Mouse (Mus musculus) myocyte (in vitro differentiated cells): ENCODE measurements around the gene Slco3a1. TPM values are rescaled to one million over a fixed set of nuclear protein-coding genes. Genes with fewer than 3 reads are reported as not detected.

Experiments
- H3K27me3 ChIP-seq: one replicate; pipeline ENCODE4 v1.6.1; 2011; ENCODE audit not compliant: control insufficient read depth, insufficient read depth, insufficient read length
- H3K36me3 ChIP-seq: one replicate; pipeline ENCODE4 v1.6.1; 2011; ENCODE audit not compliant: control insufficient read depth, insufficient read depth
- H3K4me2 ChIP-seq: one replicate; pipeline ENCODE4 v1.6.1; 2011; ENCODE audit warnings: low read depth, control low read depth
- H3K4me3 ChIP-seq: one replicate; pipeline ENCODE4 v1.5.1; 2011; ENCODE audit warnings: mild to moderate bottlenecking, control low read depth, moderate library complexity
- H3K79me2 ChIP-seq: one replicate; pipeline ENCODE4 v1.6.1; 2011; ENCODE audit not compliant: control insufficient read depth, insufficient read depth
- H3ac ChIP-seq: one replicate; pipeline ENCODE4 v1.6.1; 2011; ENCODE audit not compliant: control insufficient read depth, insufficient read length
- CEBPB ChIP-seq: IDR thresholded peaks from 2 replicates; pipeline ENCODE4 v1.6.1; 2011; ENCODE audit warnings: mild to moderate bottlenecking, moderate library complexity; ENCODE audit not compliant: poor library complexity, insufficient read depth, severe bottlenecking
- E2F4 ChIP-seq: IDR thresholded peaks from one replicate; pipeline ENCODE4 v1.6.1; 2011; ENCODE audit warnings: mild to moderate bottlenecking, control low read depth, moderate library complexity; ENCODE audit not compliant: insufficient read depth
- MAX ChIP-seq: IDR thresholded peaks from one replicate; pipeline ENCODE4 v1.6.1; 2011; ENCODE audit warnings: low read depth, mild to moderate bottlenecking, control low read depth
- MYOD1 ChIP-seq, 3 experiments: IDR thresholded peaks; one replicate each; pipeline ENCODE4 v1.6.1; 2011; ENCODE audit warnings: control low read depth in 2 of 3, low read depth in 2 of 3, mild to moderate bottlenecking in 2 of 3, moderate library complexity in 1 of 3; ENCODE audit not compliant: insufficient read length in 2 of 3, control insufficient read depth in 1 of 3
- MYOG ChIP-seq, 3 experiments: IDR thresholded peaks; one replicate each; pipeline ENCODE4 v1.6.1; 2011; ENCODE audit warnings: control low read depth in 2 of 3, low read depth in 2 of 3, mild to moderate bottlenecking in 2 of 3; ENCODE audit not compliant: insufficient read length in 2 of 3, control insufficient read depth in 1 of 3, insufficient read depth in 1 of 3
- POLR2A ChIP-seq: IDR thresholded peaks from one replicate; pipeline ENCODE4 v1.6.1; 2011; ENCODE audit warnings: low read depth, mild to moderate bottlenecking, control low read depth, moderate library complexity; ENCODE audit not compliant: insufficient read length
- POLR2AphosphoS2 ChIP-seq: IDR thresholded peaks from one replicate; pipeline ENCODE4 v1.6.1; 2011; ENCODE audit warnings: low read depth, control low read depth; ENCODE audit not compliant: insufficient read length
- REST ChIP-seq: IDR thresholded peaks from one replicate; pipeline ENCODE4 v1.6.1; 2011; ENCODE audit warnings: mild to moderate bottlenecking, control low read depth, moderate library complexity; ENCODE audit not compliant: insufficient read depth, insufficient read length
- SRF ChIP-seq: IDR thresholded peaks from one replicate; pipeline ENCODE4 v1.6.1; 2011; ENCODE audit warnings: low read depth; ENCODE audit not compliant: control insufficient read depth, insufficient read length
- TCF12 ChIP-seq: IDR thresholded peaks from one replicate; pipeline ENCODE4 v1.6.1; 2011; ENCODE audit warnings: mild to moderate bottlenecking, control low read depth; ENCODE audit not compliant: poor library complexity, insufficient read depth, severe bottlenecking
- TCF3 ChIP-seq: IDR thresholded peaks from one replicate; pipeline ENCODE4 v1.6.1; 2011; ENCODE audit warnings: low read depth, control low read depth; ENCODE audit not compliant: insufficient read length
- USF1 ChIP-seq: IDR thresholded peaks from one replicate; pipeline ENCODE4 v1.6.1; 2011; ENCODE audit warnings: low read depth, mild to moderate bottlenecking, control low read depth, moderate library complexity
- polyA plus RNA-seq: library from polyadenylated mRNA; unstranded; fragments of >200 nt; fragmentation: generic; extraction: Trizol; gene quantifications from one replicate; pipeline ENCODE4 v1.2.1, GENCODE M21; 2012; ENCODE audit warnings: missing spikeins

The Slco3a1 gene
- polyA plus RNA-seq, 1 experiment, result 50.7 TPM

- no peaks in the 10 kb centered on the region for H3K27me3 ChIP-seq
- H3K36me3 ChIP-seq, result no peaks in the 10 kb centered on the region
- H3K4me3 ChIP-seq, result no peak overlapping the region
- TF ChIP-seq POLR2AphosphoS2 (no peak), TCF3 (no peak), POLR2A (no peak), E2F4 (no peak), USF1 (no peak), SRF (no peak), REST (no peak), MAX (no peak), CEBPB (no peak), MYOG (IDR thresholded peaks at IDR 0.05; ENCODE audit: control insufficient read depth in 1 of 3, insufficient read depth in 1 of 3, insufficient read length in 2 of 3, low read depth in 2 of 3) (no peak), MYOD1 (IDR thresholded peaks at IDR 0.05; ENCODE audit: control insufficient read depth in 1 of 3, insufficient read length in 2 of 3, low read depth in 2 of 3) (no peak)
- H3K79me2 ChIP-seq, result peaks cover 5% of the 10 kb centered on the region
- H3ac ChIP-seq, result no peak overlapping the region
- no peak overlapping the region for H3K4me2 ChIP-seq
These were observed 155.4 kb downstream of the Slco3a1 start for GRCm38 (mm10) chr7:74399154-74399553.

- H3K4me2 ChIP-seq, result no peak overlapping the region
- H3ac ChIP-seq, result no peak overlapping the region
- H3K79me2 ChIP-seq, result peaks cover 5% of the 10 kb centered on the region
- TF ChIP-seq SRF, result no peak
- no peak for TF ChIP-seq POLR2AphosphoS2
- no peak for TF ChIP-seq USF1
- no peak for TF ChIP-seq REST
- no peak for TF ChIP-seq TCF3
- TF ChIP-seq MAX, result no peak
- TF ChIP-seq TCF12, result no peak
- no peak for TF ChIP-seq POLR2A
- TF ChIP-seq CEBPB, result no peak
- TF ChIP-seq MYOD1 (IDR thresholded peaks at IDR 0.05; ENCODE audit: control insufficient read depth in 1 of 3, insufficient read length in 2 of 3, low read depth in 2 of 3), result no peak
- TF ChIP-seq MYOG (IDR thresholded peaks at IDR 0.05; ENCODE audit: control insufficient read depth in 1 of 3, insufficient read depth in 1 of 3, insufficient read length in 2 of 3, low read depth in 2 of 3), result no peak
- TF ChIP-seq E2F4, result no peak
- no peak overlapping the region for H3K4me3 ChIP-seq
- no peaks in the 10 kb centered on the region for H3K27me3 ChIP-seq
- H3K36me3 ChIP-seq, result no peaks in the 10 kb centered on the region
These were observed 156.3 kb downstream of the Slco3a1 start for GRCm38 (mm10) chr7:74398326-74398725.

GRCm38 (mm10) chr7:74391451-74391873, 163.1 kb downstream of the Slco3a1 start:
- H3K4me3 ChIP-seq, result no peak overlapping the region
- no peak overlapping the region for H3ac ChIP-seq
- no peaks in the 10 kb centered on the region for H3K27me3 ChIP-seq
- H3K36me3 ChIP-seq, result no peaks in the 10 kb centered on the region
- H3K4me2 ChIP-seq, result peak overlapping the region; percentile 44
- H3K79me2 ChIP-seq, result peaks cover 14% of the 10 kb centered on the region
- TF ChIP-seq CEBPB (no peak), TCF12 (peak; percentile 64), MYOG (IDR thresholded peaks at IDR 0.05; ENCODE audit: control insufficient read depth in 1 of 3, insufficient read depth in 1 of 3, insufficient read length in 2 of 3, low read depth in 2 of 3) (peak; percentile 52 to 89 (median 79)), E2F4 (no peak), TCF3 (peak; percentile 47), MYOD1 (IDR thresholded peaks at IDR 0.05; ENCODE audit: control insufficient read depth in 1 of 3, insufficient read length in 2 of 3, low read depth in 2 of 3) (peak; percentile 35 to 85 (median 82)), USF1 (no peak)

GRCm38 (mm10) chr7:74389570-74389969, 165.0 kb downstream of the Slco3a1 start:
- Histone ChIP-seq H3K36me3 (no peaks in the 10 kb centered on the region), H3K4me3 (no peak overlapping the region), H3K79me2 (peaks cover 14% of the 10 kb centered on the region), H3ac (no peak overlapping the region), H3K27me3 (no peaks in the 10 kb centered on the region), H3K4me2 (no peak overlapping the region)
- TF ChIP-seq SRF (no peak), CEBPB (no peak), USF1 (no peak), POLR2AphosphoS2 (no peak), TCF3 (no peak), E2F4 (no peak), MAX (no peak), REST (no peak)

- H3ac ChIP-seq, result no peak overlapping the region
- peaks cover 16% of the 10 kb centered on the region for H3K79me2 ChIP-seq
- H3K27me3 ChIP-seq, result no peaks in the 10 kb centered on the region
- H3K4me3 ChIP-seq, result no peak overlapping the region
- TF ChIP-seq TCF12, result no peak
- TF ChIP-seq MYOD1 (IDR thresholded peaks at IDR 0.05; ENCODE audit: control insufficient read depth in 1 of 3, insufficient read length in 2 of 3, low read depth in 2 of 3), result no peak
- TF ChIP-seq SRF, result no peak
- TF ChIP-seq REST, result no peak
- TF ChIP-seq MAX, result no peak
- no peak for TF ChIP-seq POLR2A
- no peak for TF ChIP-seq TCF3
- TF ChIP-seq USF1, result no peak
- no peak for TF ChIP-seq MYOG (IDR thresholded peaks at IDR 0.05; ENCODE audit: control insufficient read depth in 1 of 3, insufficient read depth in 1 of 3, insufficient read length in 2 of 3, low read depth in 2 of 3)
- TF ChIP-seq CEBPB, result no peak
- TF ChIP-seq E2F4, result no peak
- no peak for TF ChIP-seq POLR2AphosphoS2
- H3K36me3 ChIP-seq, result no peaks in the 10 kb centered on the region
- no peak overlapping the region for H3K4me2 ChIP-seq
These were observed 168.3 kb downstream of the Slco3a1 start for GRCm38 (mm10) chr7:74386257-74386656.
